Mouse (Mus musculus): ENCODE results near the gene Tspear.

DNA sequence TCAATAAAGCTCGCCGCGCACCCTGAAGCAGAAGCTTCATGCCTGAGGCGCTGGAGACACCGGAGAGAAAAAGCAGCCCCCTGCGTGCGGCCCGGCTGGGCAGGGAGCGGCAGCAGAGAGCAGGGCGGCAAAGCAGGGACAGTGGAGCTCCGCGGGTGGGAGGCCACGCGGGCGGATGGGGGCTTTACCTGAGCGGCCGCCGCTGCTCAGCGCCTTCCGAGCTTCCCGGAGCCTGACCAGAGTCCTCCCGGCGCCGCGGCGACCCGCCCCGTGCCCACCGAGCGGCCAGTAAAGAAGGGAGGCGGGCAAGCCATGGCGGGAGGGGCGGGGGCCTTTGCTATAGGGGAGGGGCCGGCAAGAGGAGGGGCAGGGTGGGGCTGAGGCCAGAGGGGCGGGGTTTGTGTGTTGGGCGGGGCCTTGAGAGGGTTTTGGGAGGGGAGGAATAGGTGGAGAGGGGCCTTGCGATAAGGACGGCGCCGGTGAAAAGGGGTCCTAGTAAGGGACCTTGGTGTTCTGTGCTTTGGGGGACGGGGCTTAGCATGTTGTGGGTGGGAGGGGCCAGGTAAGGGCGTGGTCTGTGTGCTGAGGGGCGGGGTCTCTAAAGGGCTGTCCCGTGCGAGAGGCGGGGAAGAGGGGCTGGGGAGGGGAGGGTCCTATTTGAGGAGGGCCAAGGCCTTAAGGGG lies 216.0 kb downstream of the Tspear start, which contains the start of gene Lrrc3:
- TF ChIP-seq POLR2A (IDR thresholded peaks at IDR 0.05; ENCODE audit: insufficient read depth, low read length) (no peak), CTCF (IDR thresholded peaks at IDR 0.05; ENCODE audit: low read depth, low read length) (no peak), EP300 (IDR thresholded peaks at IDR 0.05; ENCODE audit: insufficient read depth, low read depth, low read length) (no peak)

Measured in ES-Bruce4 (cell line).